In genomic region chr7:122667903-122668302, GRCm38 (mm10) we compare ENCODE assay signal across 9 mouse cellular contexts. TPM values are rescaled to one million over a fixed set of nuclear protein-coding genes. Genes with fewer than 3 reads are reported as not detected.
DNase-seq lines count a peak whose midpoint lies in the region; ATAC-seq and TF ChIP-seq lines count a peak whose summit lies in the region.
"Had no signal": no experiment of that assay in that cellular context is flagged by ENCODE, and none has a peak within 500 bp of the region (broad histone marks: within the 10 kb centered on the region; RNA-seq: fewer than 3 reads in every experiment).

No protein-coding gene starts in this region.

- H3K4me3 ChIP-seq in liver, embryonic 14.5 days (ENCODE audit: insufficient read depth in 1 of 2, low read depth in 2 of 2, low read length in 2 of 2), result no peak overlapping the region
- H3K4me3 ChIP-seq in bone marrow, adult 2 months (replicated peaks; ENCODE audit: control insufficient read depth, low read depth, low read length), result no peak overlapping the region
- H3K4me3 ChIP-seq: liver, embryonic 13.5 days had no signal

- H3K36me3 ChIP-seq in liver, embryonic 14.5 days (replicated peaks; ENCODE audit: control insufficient read depth, insufficient read depth, low read depth), result no peaks in the 10 kb centered on the region
- H3K36me3 ChIP-seq: liver, embryonic 13.5 days had no signal

- no peak for TF ChIP-seq POLR2A in bone marrow, adult 2 months (IDR thresholded peaks at IDR 0.05; ENCODE audit: borderline replicate concordance, control insufficient read depth, low read depth, low read length)

- no peak overlapping the region for H3K9ac ChIP-seq in liver, embryonic 14.5 days (replicated peaks)
- H3K9ac ChIP-seq: liver, embryonic 13.5 days had no signal

- H3K9me3 ChIP-seq in liver, embryonic 14.5 days (ENCODE audit: control insufficient read depth, low read length), result no peaks in the 10 kb centered on the region
- H3K9me3 ChIP-seq: liver, embryonic 13.5 days had no signal

- no peak for ATAC-seq in liver, embryonic 14.5 days (ENCODE audit: insufficient read depth)

- no peaks in the 10 kb centered on the region for H3K4me1 ChIP-seq in liver, embryonic 14.5 days (replicated peaks; ENCODE audit: control insufficient read depth in 2 of 2, insufficient read depth in 2 of 2, low read length in 1 of 2)
- no peaks in the 10 kb centered on the region; the same call in 1 of the 2 replicates for H3K4me1 ChIP-seq in bone marrow, adult 2 months (ENCODE audit: control insufficient read depth, insufficient read depth, low read length)
- H3K4me1 ChIP-seq: liver, embryonic 13.5 days had no signal

- peak; percentile 37 for DNase-seq in adrenal gland, postnatal 10 days
- DNase-seq in adrenal gland, postnatal 25 days, result no peak
- no peak for DNase-seq in liver, embryonic 14.5 days (ENCODE audit: low read depth in 3 of 3, low spot score in 3 of 3)
- no peak for DNase-seq in liver
- DNase-seq in hindlimb bud, embryonic 11.5 days (ENCODE audit: extremely low spot score, low read depth, low spot score), result peak; percentile 5
- peak; percentile 51 to 61 for DNase-seq in right cerebral cortex, postnatal 10 days (ENCODE audit: low spot score in 2 of 2)
- no peak for DNase-seq in gastrocnemius, adult 8-10 months (ENCODE audit: low spot score in 2 of 2)
- DNase-seq: liver, embryonic 13.5 days had no signal

- TF ChIP-seq EP300 in liver, embryonic 14.5 days (IDR thresholded peaks at IDR 0.05; ENCODE audit: low read depth), result no peak

- 19% methylated on average over 5 of the region's 5 CpGs for WGBS in liver, embryonic 14.5 days (ENCODE audit: insufficient replicate concordance)
- WGBS in bone marrow, adult 2 months, result 30% methylated on average over 5 of the region's 5 CpGs

- peak; percentile 55 for TF ChIP-seq CTCF in liver, embryonic 14.5 days (IDR thresholded peaks at IDR 0.05; ENCODE audit: low read depth)
- TF ChIP-seq CTCF in bone marrow, adult 2 months (IDR thresholded peaks at IDR 0.05; ENCODE audit: control insufficient read depth, insufficient read depth, low read length), result peak; percentile 37; the same call in 1 of the 2 replicates

- H3K27ac ChIP-seq in liver, embryonic 14.5 days, result no peak overlapping the region
- H3K27ac ChIP-seq in bone marrow, adult 2 months (ENCODE audit: control insufficient read depth, insufficient read depth, low read depth, low read length, poor library complexity), result no peak overlapping the region
- H3K27ac ChIP-seq: liver, embryonic 13.5 days had no signal

- no peak overlapping the region for H3K4me2 ChIP-seq in liver, embryonic 14.5 days (ENCODE audit: low read depth)
- H3K4me2 ChIP-seq: liver, embryonic 13.5 days had no signal

- no peaks in the 10 kb centered on the region for H3K27me3 ChIP-seq in liver, embryonic 14.5 days (ENCODE audit: control insufficient read depth, insufficient read depth, low read length)

RNA-seq across cellular contexts. Expression of gene Cacng3, which starts 2.4 kb away (rescaled TPM):
- total RNA-seq in adrenal gland, postnatal 10 days (2021), result 1 to 10 TPM; 1.5 to 4.6 TPM
- 1.1 and 1.4 TPM in 2 replicates for total RNA-seq in adrenal gland, postnatal 25 days (2021)
- not detected in 2 replicates for polyA plus RNA-seq in liver, embryonic 14.5 days (2012; rRNA removed)
- polyA plus RNA-seq in liver, embryonic 14.5 days (2014; fragmentation: Nextera tagmentation; extraction: Ambion mirVana), result not detected in 2 replicates
- polyA plus RNA-seq in bone marrow, adult 2 months (2011; ENCODE audit: insufficient read depth, insufficient read length, low replicate concordance, missing spikeins), result not detected in 2 replicates
- not detected for total RNA-seq in gastrocnemius, adult 8-10 months (2022)
- polyA plus RNA-seq: liver, embryonic 13.5 days had no signal

Comparison
In these comparisons a context has a peak if more than half of its experiments do, and no peak if none do; other contexts are left out.
1. DNase-seq: peak in adrenal gland, postnatal 10 days (single experiment), hindlimb bud, embryonic 11.5 days (single experiment) and right cerebral cortex, postnatal 10 days (2 of 2); none in adrenal gland, postnatal 25 days (single experiment), liver, embryonic 14.5 days (0 of 3), liver (single experiment) and gastrocnemius, adult 8-10 months (0 of 2).